Mouse (Mus musculus) spleen, adult 2 months (tissue): ENCODE results near the gene Olfr543.

Experiments used
- CTCF ChIP-seq: fragments of 200-500 bp; IDR thresholded peaks from 2 replicates; pipeline ENCODE4 v1.5.1; 2011; ENCODE audit warnings: mild to moderate bottlenecking, inconsistent platforms; ENCODE audit not compliant: insufficient read depth, insufficient read length, insufficient replicate concordance; ENCODE audit errors: extremely low read depth
- POLR2A ChIP-seq: fragments of 200-500 bp; IDR thresholded peaks from 2 replicates; pipeline ENCODE4 v1.6.1; 2011; ENCODE audit warnings: low read depth, low read length, inconsistent platforms

GRCm38 (mm10) chr7:102488161-102488560, 6.7 kb upstream of the Olfr543 start, which contains the start of gene Olfr544:
- TF ChIP-seq CTCF = no peak
- TF ChIP-seq POLR2A = no peak
